Mouse (Mus musculus) layer of hippocampus, adult 2 months (tissue): ENCODE results near the gene Prph. TPM values are rescaled to one million over a fixed set of nuclear protein-coding genes. Genes with fewer than 3 reads are reported as not detected.
A peak's percentile ranks its signal among the peaks of the same experiment; 100 is the strongest.

Experiments used
- DNase-seq, 2 experiments: peaks; one replicate each; pipeline ENCODE4 v3.0.0; 2022; ENCODE audit warnings: low spot score in 2 of 2
- H3K27ac ChIP-seq: fragments of 200-600 bp; 2 replicates; pipeline ENCODE4 v1.8.1; 2022
- H3K4me3 ChIP-seq: fragments of 200-600 bp; 2 replicates; pipeline ENCODE4 v1.8.1; 2022; ENCODE audit warnings: mild to moderate bottlenecking
- CTCF ChIP-seq: fragments of 200-600 bp; conservative IDR thresholded peaks from 2 replicates; pipeline ENCODE4 v1.8.1; 2022; ENCODE audit warnings: antibody characterized with exemption, mild to moderate bottlenecking, moderate library complexity
- microRNA-seq, 2 experiments: library from miRNA; unstranded; fragments of <30 nt; microRNA quantifications; one replicate each; pipeline ENCODE4 v1.2.0; 2021
- total RNA-seq, 2 experiments: library from RNA; stranded (reverse); gene quantifications; 2 replicates each; pipeline ENCODE4 v1.2.3; 2021

Gene Prph
- total RNA-seq, 2 experiments from 2014 or later: 0.67 to 0.83 TPM

- Histone ChIP-seq H3K4me3 (no peak overlapping the region), H3K27ac (no peak overlapping the region)
- peak; percentile 92 for TF ChIP-seq CTCF
- DNase-seq: peak; percentile 28 to 53
Measured at GRCm38 (mm10) chr15:99099139-99099556, 44.2 kb downstream of the Prph start.

DNA sequence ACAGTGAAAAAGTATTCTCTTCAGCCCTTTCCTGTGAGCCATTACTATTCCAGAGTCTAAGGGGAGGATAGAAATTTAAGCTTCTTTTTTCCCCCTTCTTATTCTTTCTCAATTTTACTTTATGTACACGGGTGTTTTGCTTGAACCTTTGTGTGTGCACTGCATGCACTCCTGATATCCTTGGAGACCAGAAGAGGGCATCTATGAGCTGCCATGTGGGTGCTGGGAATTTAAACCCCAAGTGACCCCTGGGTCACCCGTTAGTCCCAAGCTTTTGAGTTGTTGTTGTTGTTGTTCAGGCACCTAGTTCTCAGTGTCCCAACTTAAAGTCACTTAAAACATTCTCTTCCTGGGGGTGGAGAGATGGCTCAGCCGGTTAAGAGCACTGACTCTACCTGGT lies 45.0 kb downstream of the Prph start:
- DNase-seq: no peak
- Histone ChIP-seq H3K27ac (no peak overlapping the region), H3K4me3 (no peak overlapping the region)
- peak; percentile 47 for TF ChIP-seq CTCF

DNA sequence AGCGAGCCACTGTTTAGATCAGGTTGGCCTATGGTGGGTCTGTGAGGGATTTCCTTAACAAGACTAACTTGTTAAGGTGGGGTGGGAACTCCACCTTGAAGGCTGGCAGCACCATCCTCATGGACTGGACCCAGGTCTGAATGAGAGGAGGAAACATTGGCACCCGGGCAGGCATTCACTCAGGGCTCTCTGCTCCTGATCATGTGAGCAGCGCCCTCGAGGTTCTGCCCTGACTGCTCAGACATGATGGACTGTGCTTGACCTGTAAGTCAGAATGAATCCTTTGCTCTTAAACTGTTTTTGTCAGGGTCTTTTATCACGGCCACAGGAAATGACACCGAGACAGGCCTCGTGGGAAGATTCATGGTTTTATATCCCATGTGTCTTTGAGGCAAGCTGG lies 50.3 kb downstream of the Prph start:
- TF ChIP-seq CTCF: no peak
- Histone ChIP-seq H3K4me3 (no peak overlapping the region), H3K27ac (no peak overlapping the region)
- no peak for DNase-seq

GRCm38 (mm10) chr15:99107866-99108265 lies 52.9 kb downstream of the Prph start:
- no peak overlapping the region for H3K27ac ChIP-seq
- DNase-seq: no peak
- no peak for TF ChIP-seq CTCF
- no peak overlapping the region for H3K4me3 ChIP-seq

Small RNAs within 50 kb of the gene (microRNA-seq; reads per million reads assigned to microRNA genes)
- gene Mir6960: 0 reads per million in 2 experiments

Other genes starting within 250 kb of the Prph start
- gene Ddn, start 245.7 kb upstream of the Prph start, total RNA-seq: 1,000 to 10,000 TPM; 1,636 to 1,683 TPM
- gene Prkag1, start 223.7 kb upstream of the Prph start, total RNA-seq: 10 to 100 TPM; 50.3 to 51.9 TPM
- 100 to 1,000 TPM in 1 of 2 experiments, 10 to 100 TPM in 1; 89.3 to 106 TPM for gene Kmt2d, start 184.0 kb upstream of the Prph start, total RNA-seq
- gene Rhebl1, start 160.6 kb upstream of the Prph start, total RNA-seq: 1 to 10 TPM; 8.5 TPM
- gene Dhh, start 156.6 kb upstream of the Prph start, total RNA-seq: under 1 TPM; 0.10 to 0.12 TPM
- 10 to 100 TPM; 17.0 to 20.6 TPM for gene Lmbr1l, start 136.9 kb upstream of the Prph start, total RNA-seq
- 100 to 1,000 TPM; 466 to 491 TPM for gene Tuba1b, start 120.6 kb upstream of the Prph start, total RNA-seq
- not detected for gene Gm49450, start 101.6 kb upstream of the Prph start, total RNA-seq
- 100 to 1,000 TPM; 768 to 781 TPM for gene Tuba1a, start 101.5 kb upstream of the Prph start, total RNA-seq
- gene Tuba1c, start 25.3 kb upstream of the Prph start, total RNA-seq: 10 to 100 TPM; 49.6 to 51.1 TPM
- under 1 TPM; 0.36 to 0.64 TPM for gene Troap, start 19.4 kb downstream of the Prph start, total RNA-seq
- not detected for gene C1ql4, start 32.6 kb downstream of the Prph start, total RNA-seq
- gene Dnajc22, start 38.0 kb downstream of the Prph start, total RNA-seq: under 1 TPM in 1 of 2 experiments, not detected in 1; 0.31 TPM
- 10 to 100 TPM; 29.2 to 30.9 TPM for gene Spats2, start 70.7 kb downstream of the Prph start, total RNA-seq
- gene Kcnh3, start 169.7 kb downstream of the Prph start, total RNA-seq: 10 to 100 TPM; 83.5 to 90.4 TPM
- gene Mcrs1, start 196.8 kb downstream of the Prph start, total RNA-seq: 10 to 100 TPM; 73.7 to 77.4 TPM
- 100 to 1,000 TPM; 114 to 119 TPM for gene Prpf40b, start 239.9 kb downstream of the Prph start, total RNA-seq
- gene Fam186b, start 240.7 kb downstream of the Prph start, total RNA-seq: 1 to 10 TPM; 1.2 to 1.9 TPM